Mouse (Mus musculus) testis, adult 2 months (tissue): ENCODE data around the gene Tmem30b. TPM values are rescaled to one million over a fixed set of nuclear protein-coding genes. Genes with fewer than 3 reads are reported as not detected.
A peak's percentile ranks its signal among the peaks of the same experiment; 100 is the strongest.

Experiments
- H3K27ac ChIP-seq: fragments of 200-500 bp; 2 replicates; pipeline ENCODE4 v1.5.1; 2012; ENCODE audit warnings: low read depth, low read length; ENCODE audit not compliant: control insufficient read depth, insufficient read depth
- H3K27me3 ChIP-seq: fragments of 200-500 bp; 2 replicates; pipeline ENCODE4 v1.6.1; 2012; ENCODE audit warnings: mild to moderate bottlenecking, low read length, moderate library complexity; ENCODE audit not compliant: control insufficient read depth, insufficient read depth
- H3K36me3 ChIP-seq: fragments of 200-500 bp; 2 replicates; pipeline ENCODE4 v1.6.1; 2012; ENCODE audit warnings: mild to moderate bottlenecking, low read length; ENCODE audit not compliant: control insufficient read depth, insufficient read depth
- H3K4me1 ChIP-seq: fragments of 200-500 bp; 2 replicates; pipeline ENCODE4 v1.6.1; 2012; ENCODE audit warnings: low read length; ENCODE audit not compliant: control insufficient read depth, insufficient read depth
- H3K4me3 ChIP-seq: fragments of 200-500 bp; 2 replicates; pipeline ENCODE4 v1.5.1; 2012; ENCODE audit warnings: low read depth, mild to moderate bottlenecking, low read length, moderate library complexity, mixed read lengths; ENCODE audit not compliant: control insufficient read depth
- CTCF ChIP-seq: fragments of 200-500 bp; IDR thresholded peaks from 2 replicates; pipeline ENCODE4 v1.5.1; 2012; ENCODE audit warnings: low read depth, mild to moderate bottlenecking, inconsistent platforms, low read length, moderate library complexity; ENCODE audit not compliant: control insufficient read depth, insufficient read depth, insufficient replicate concordance
- POLR2A ChIP-seq: fragments of 200-500 bp; IDR thresholded peaks from 2 replicates; pipeline ENCODE4 v1.6.1; 2012; ENCODE audit warnings: low read depth, mild to moderate bottlenecking, inconsistent platforms, low read length, moderate library complexity; ENCODE audit not compliant: control insufficient read depth
- polyA plus RNA-seq: library from polyadenylated mRNA; depleted of rRNA; stranded (reverse); fragments of >200 nt; gene quantifications from 2 replicates; pipeline ENCODE4 v1.2.3, GENCODE M21; 2012

The Tmem30b gene
- polyA plus RNA-seq, 1 experiment, result 0.17 TPM

DNA sequence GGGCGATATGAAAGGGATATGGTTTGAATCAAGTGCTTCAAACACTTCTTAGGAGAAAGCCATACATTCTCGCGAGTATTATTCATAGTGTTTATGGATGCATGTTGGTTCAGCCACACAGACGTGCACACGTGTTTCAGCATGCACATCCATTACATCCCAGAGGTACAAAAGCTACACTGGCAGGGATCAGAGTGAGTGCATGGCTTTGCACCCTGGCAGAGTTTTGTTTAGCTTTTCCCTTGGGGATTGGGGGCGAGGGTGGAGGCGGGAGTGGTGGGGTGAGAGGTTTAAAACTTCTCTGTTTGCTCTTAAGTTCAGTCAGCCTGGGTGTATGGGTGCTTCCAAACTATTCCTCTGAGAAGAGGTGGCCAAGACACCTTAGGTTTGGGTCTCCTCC, 39.7 kb upstream of the Tmem30b start:
- Histone ChIP-seq H3K27me3 (peaks cover 2% of the 10 kb centered on the region; the same call in 1 of the 2 replicates), H3K4me1 (peaks cover 12% of the 10 kb centered on the region), H3K36me3 (no peaks in the 10 kb centered on the region), H3K27ac (no peak overlapping the region), H3K4me3 (no peak overlapping the region)
- TF ChIP-seq CTCF, result no peak

DNA sequence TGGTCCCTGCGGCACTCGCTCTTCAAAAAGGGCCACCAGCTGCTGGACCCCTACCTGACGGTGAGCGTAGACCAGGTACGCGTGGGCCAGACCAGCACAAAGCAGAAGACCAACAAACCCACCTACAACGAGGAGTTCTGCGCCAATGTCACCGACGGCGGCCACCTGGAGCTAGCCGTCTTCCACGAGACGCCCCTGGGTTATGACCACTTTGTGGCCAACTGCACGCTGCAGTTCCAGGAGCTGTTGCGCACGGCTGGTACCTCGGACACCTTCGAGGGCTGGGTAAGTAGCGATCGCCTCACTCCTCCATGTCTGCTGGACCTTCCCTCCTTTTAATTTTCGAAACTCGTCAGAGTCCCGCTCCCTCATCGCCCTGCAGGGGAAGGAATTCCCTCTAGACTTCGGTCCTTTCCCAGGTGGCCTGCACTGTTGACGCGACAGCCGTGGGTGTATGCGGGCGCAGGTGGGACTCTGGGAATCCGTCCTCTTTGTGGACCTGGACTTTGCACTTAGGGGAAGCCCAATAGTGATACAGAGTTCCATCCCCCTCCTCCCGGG, 39.1 kb upstream of the Tmem30b start:
- peak overlapping the region; percentile 34 for H3K4me3 ChIP-seq
- peaks cover 12% of the 10 kb centered on the region for H3K4me1 ChIP-seq
- H3K27me3 ChIP-seq, result peaks cover 2% of the 10 kb centered on the region; the same call in 1 of the 2 replicates
- TF ChIP-seq CTCF (no peak), POLR2A (no peak)
- no peaks in the 10 kb centered on the region for H3K36me3 ChIP-seq
- H3K27ac ChIP-seq, result no peak overlapping the region

DNA sequence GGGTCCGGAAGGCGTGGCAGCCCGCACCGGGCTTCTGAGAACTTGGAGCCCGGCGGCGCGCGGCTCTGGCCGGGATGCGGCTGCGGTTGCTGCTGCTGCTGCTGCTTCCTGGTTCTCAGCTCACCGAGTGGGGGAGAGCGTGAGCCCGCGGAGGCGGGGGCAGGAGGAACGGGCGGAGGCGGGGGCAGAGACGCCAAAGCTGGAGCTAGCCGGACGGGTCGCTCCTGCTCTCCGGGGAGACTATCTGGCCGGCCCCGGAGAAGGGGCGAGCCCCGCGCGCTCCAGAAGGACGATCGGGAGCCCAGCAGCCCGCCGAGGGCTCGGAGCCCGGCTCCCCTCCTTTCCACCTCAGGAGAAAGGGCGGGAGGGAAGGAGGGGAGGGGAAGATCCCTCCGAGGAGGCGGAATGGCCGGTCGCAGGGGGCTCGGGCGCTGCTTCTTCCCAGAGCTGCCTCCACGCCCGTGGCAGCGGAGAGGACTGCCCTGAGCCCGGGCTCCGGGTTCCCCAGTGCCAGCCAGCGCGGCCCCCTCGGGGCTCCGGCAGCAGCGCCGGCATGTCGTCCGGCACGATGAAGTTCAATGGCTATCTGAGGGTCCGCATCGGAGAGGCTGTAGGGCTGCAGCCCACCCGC, 38.5 kb upstream of the Tmem30b start, which contains the start of gene Prkch:
Gene Prkch, plus strand, starts transcription at position 187 of the 631 bp plus-strand sequence.
- Histone ChIP-seq H3K36me3 (no peaks in the 10 kb centered on the region), H3K27ac (no peak within 1 kb of the TSS), H3K4me3 (peak within 1 kb of the TSS; percentile 34), H3K4me1 (peaks cover 12% of the 10 kb centered on the region), H3K27me3 (peaks cover 2% of the 10 kb centered on the region; the same call in 1 of the 2 replicates)
- TF ChIP-seq POLR2A (no peak), CTCF (no peak)

DNA sequence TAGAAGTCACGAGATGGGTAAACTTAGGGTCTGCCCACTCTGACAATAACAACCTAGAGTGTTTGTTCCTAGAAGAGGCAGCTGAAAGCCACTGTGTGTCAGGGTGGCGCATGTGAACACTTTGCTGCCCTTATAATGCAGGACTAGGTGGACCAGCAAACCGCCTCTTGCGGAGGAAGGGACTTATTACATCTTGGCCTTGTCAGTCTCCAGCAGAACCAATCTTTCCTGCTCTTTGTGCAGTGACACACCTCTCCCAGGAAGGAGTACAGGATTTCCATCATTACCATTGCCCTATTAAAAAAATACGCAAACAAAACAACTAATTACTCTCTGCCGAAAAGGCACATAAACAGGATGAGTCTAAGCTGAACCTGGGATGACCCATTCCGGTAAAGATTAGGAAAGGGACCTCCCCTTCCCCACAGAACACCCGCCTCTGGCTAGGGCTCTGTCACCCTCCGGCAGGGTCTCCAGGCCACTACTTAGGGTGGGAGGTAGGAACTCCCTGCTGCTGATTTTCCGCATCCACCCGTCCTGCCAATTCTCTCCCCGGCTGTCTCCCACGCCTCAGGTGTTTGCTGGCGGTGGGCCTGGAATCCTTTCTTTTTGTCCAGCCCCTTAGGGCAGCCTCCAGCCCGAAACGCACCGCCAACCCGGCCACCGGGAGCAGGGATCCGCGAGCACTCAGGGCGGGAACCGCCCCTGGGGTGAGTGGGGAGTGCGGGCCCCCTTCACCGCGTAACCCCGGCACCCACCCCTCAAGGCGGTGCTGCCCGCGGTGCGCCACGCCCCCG, 37.8 kb upstream of the Tmem30b start:
- peak overlapping the region; percentile 34 for H3K4me3 ChIP-seq
- H3K36me3 ChIP-seq, result no peaks in the 10 kb centered on the region
- TF ChIP-seq POLR2A (no peak), CTCF (no peak)
- H3K27ac ChIP-seq, result no peak overlapping the region
- peaks cover 2% of the 10 kb centered on the region; the same call in 1 of the 2 replicates for H3K27me3 ChIP-seq
- H3K4me1 ChIP-seq, result peaks cover 12% of the 10 kb centered on the region

DNA sequence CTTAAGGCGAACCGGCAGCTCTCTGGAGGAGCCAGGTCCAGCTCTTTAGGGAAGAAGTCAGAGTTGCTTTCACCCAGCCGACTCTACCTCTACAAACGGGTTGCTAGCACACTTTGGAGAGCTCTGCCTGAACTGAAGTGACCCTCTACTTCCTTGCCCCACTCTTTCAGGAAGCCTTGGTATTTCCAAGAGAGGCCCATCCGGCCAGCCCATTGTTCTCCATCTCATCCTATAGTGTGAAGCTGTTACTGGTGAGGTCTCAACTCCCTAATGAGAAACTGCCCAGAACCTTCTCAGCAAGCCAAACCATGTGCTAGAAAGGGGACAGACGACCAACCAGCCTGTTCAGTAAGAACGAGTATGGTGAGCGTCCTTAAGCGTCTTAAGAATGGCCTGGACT, 37.1 kb upstream of the Tmem30b start:
- Histone ChIP-seq H3K36me3 (no peaks in the 10 kb centered on the region), H3K4me1 (peaks cover 12% of the 10 kb centered on the region), H3K4me3 (no peak overlapping the region), H3K27me3 (peaks cover 2% of the 10 kb centered on the region; the same call in 1 of the 2 replicates), H3K27ac (no peak overlapping the region)
- TF ChIP-seq POLR2A (no peak), CTCF (no peak)

DNA sequence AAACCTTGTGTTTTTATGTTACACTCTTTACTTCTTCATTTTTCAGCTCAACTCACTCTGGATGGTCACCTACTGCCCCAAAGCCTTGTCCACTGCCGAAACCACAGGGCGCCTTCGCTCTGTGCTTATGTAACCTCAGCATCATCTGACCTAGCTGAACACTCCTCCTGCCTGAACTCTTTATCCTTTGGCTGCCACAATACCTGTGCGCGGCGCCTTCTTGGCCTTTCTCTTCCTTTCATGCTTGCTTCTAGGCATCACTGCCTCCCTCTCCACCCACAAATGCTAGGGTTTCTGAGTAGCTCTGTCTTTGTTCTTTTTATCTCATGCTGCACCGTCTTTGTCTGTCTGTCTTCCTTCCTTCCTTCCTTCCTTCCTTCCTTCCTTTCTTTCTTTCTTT, 34.6 kb upstream of the Tmem30b start:
- peaks cover 10% of the 10 kb centered on the region for H3K4me1 ChIP-seq
- no peak for TF ChIP-seq CTCF
- no peak for TF ChIP-seq POLR2A
- H3K27me3 ChIP-seq, result peaks cover 2% of the 10 kb centered on the region; the same call in 1 of the 2 replicates
- no peaks in the 10 kb centered on the region for H3K36me3 ChIP-seq
- H3K27ac ChIP-seq, result no peak overlapping the region
- H3K4me3 ChIP-seq, result no peak overlapping the region

DNA sequence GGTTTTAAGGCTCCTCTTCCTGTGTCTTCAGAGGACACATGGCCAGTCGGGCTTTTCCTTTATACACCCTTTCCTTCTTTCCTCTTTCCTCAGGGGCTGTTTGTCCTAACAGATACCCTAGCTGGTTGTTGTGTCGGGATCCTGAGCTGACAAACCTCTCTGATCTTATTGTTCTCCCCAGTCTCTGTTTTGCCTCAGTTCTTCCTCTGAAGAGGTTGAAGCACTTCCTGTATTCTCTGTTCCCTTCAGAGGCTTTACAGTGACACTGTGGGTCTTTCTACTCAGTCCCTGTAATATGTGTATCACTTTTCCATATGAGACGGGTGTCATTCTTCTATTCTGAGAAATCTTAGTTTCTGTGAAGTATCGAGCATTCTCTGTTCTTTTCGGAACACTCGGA, 31.9 kb upstream of the Tmem30b start:
- Histone ChIP-seq H3K4me3 (peak overlapping the region; percentile 48; the same call in 1 of the 2 replicates), H3K27me3 (no peaks in the 10 kb centered on the region), H3K36me3 (no peaks in the 10 kb centered on the region), H3K4me1 (peaks cover 5% of the 10 kb centered on the region), H3K27ac (no peak overlapping the region)
- TF ChIP-seq POLR2A, result no peak
- no peak for TF ChIP-seq CTCF
